Mouse (Mus musculus): ENCODE measurements at regions not wholly inside any gene's neighbourhood (a gene's known extent, or its start where the extent isn't known, plus 50 kb on each side); places are given as distances from the start of the nearest gene placed in this dataset.

- TF ChIP-seq CTCF (IDR thresholded peaks at IDR 0.05; ENCODE audit: low read depth) (peak; percentile 38), EP300 (IDR thresholded peaks at IDR 0.05; ENCODE audit: low read depth) (no peak)
These were observed 175.3 kb downstream of the Mylk4 start for GRCm38 (mm10) chr13:32608413-32608812.

Data from liver, postnatal 0 days (tissue).